Mouse (Mus musculus) CD4-positive helper T cell, adult 2 months (primary cell): ENCODE results near the gene Samd11.

ENCODE experiments used
- DNase-seq: peaks from one replicate; pipeline ENCODE4 v3.0.0-alpha.2; 2012; ENCODE audit warnings: low read depth, missing footprints, low spot score

Gene Samd11

DNA sequence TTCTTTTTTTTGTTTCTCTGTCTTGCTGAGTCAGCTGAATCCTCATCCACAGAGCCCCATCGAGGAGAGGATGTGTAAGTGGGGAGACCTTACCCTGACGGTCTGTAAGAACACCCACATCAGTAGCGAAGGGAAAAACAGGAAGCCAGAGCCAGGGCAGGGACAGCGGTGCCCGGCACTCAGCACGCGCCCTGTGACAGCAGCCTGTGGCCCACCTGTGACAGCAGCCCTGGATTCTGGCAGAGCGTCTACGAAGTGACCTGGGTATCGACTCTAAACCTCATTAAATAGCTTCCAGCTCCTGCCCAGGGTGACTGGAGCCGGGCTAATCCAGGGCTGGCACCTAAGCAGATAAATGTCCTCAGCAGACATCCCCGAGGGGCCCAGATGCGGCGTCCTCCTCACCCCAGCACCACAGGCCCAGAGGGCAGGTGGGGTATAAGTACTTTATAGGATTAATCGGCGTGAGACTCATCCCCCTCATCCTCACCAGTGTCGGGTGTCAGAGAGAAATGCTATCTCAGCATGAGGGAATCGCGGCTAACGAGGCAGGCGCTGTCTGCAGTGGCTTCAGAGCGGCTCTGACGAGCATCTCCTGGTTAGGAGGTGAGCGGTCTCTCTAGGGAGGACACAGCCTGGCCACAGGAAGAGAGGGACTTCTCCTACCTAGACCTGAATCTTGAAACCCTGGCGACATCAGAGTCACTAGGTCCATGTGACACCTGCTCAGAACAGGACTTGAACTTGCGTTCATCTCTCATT, at the start of gene Samd11:
Gene Samd11 (minus strand): TSS at position 580 of the 762 bp plus-strand sequence.
- DNase-seq, result peak; percentile 63

DNA sequence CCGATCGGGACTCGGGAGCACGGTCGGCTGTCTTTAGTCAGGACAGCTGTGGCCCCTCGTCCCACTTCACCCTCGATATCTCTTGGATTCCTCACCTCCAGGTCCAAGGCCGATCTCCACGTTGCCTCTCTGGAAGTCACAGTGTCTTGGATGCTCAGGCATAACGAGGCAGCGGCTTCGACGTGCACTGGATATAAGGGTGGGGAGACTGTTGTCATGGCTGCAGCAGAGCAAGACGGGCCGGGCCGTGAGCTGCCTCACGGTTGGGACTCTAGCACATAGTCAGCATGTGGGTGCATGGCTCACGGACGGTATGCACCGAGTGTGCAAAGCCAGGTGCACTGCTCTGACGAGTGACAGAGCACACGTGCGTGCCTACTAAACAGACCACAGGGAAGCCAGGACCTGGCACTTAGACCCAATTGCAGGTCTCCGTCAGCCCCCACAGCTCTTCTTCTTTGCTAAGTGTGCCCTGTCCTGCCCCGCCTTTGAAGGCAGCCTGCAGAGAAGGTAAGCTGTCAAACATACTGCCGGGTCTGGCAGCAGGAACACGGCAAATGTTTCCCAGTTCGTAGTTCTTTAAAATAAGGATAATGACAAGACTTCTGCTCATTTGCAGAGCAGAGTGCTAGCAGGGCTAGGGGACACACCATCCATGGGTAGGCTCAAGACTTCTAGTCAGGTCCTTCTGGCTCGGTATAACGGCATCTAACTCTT, 938 bp downstream of the Samd11 start:
- DNase-seq, result peak; percentile 52

DNA sequence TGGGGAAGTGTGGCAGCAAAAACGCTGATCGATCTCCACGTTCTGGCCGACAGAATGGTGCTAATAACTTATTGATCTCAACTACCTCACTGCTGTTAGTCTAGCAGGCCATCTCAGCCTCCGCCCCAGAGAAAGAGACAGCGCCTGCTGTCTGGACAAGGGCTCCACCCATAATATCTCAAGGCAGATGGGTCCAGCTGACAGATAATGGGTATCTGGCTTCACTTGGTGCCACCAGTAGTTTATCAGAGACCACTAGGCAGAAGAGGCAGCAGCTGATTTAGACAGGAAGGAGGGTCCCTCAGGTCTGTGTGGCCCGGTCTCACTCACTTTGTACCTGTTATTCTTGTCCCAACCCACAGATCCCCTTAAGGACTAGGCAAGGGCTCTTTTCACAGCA, 2.4 kb downstream of the Samd11 start:
- no peak for DNase-seq

DNA sequence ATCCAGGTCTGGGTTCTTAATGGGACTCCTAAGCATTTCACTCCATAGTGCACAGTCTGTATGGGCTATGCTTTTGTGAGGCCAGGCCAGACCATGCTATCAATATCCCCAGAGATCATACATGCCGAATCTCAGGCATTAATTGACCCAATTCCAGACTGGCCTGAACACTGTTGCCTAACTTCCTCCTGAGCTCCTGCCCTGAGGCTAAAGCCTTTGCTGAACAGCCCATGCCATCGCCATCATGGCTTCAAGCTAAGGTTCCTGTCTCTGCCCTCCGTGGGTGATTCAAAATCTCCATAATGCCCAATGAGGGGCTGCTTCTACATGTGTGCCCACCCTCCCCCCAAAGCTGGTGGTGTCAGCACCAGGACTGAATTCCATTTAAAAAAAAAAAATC, 2.8 kb downstream of the Samd11 start:
- no peak for DNase-seq

DNA sequence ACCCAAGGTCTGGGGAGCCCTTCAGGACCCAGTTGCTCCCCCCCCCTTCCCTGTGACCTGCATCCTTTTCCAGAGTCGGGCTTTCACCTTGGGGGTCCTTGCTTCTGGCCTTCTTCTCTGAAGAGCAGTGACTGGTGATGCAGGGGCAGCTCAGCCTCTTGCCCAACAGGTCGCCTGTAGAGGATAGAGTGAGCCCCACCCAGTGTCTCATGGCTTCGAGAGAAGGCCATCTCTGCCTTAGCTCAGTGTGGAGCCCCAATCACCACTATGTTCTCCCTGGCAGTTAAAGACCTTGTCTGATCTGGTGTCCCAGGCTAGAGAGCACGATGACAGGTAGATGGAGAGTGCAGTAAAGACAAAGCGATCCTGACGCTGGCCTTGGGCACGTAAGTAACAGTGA, 3.3 kb downstream of the Samd11 start:
- no peak for DNase-seq

DNA sequence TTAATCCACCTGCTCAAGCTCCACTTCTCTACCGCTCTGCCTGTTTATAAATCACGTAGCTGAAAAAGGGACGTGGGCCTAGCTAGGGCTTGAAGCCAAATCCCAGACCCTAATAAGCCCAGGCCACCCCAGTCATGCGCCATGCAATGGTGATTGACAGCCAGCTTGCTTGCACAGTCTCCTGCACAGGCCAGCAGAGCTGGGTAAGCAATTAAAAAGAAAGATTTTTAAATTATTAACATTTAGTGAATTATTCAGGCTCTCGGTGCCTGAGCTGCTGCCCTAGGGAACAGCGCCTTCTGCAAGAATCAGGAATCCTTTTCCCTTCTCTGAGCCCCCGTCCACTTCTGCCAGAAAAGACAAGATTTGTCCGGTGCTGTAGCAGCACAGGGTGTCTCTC, 4.4 kb downstream of the Samd11 start:
- no peak for DNase-seq

DNA sequence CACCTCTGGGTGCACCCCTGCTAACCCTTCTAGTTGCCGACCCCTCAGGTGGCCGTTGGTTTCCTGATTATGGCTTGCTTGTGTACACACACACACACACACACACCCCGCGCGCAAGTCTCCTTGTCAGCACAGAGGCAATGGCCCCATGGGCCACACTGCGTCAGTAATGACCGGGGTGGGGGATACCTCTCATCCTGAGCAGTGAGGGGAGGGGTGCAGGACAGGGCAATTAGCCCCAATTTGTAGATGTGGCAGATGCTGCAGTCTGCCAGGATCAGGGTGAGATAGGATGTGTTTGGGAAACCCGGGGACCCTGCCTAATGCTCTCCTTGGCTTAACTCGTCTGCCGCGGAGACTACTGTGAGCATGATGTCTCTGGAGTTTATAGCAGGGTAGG, 5.9 kb downstream of the Samd11 start:
- DNase-seq, result no peak

DNA sequence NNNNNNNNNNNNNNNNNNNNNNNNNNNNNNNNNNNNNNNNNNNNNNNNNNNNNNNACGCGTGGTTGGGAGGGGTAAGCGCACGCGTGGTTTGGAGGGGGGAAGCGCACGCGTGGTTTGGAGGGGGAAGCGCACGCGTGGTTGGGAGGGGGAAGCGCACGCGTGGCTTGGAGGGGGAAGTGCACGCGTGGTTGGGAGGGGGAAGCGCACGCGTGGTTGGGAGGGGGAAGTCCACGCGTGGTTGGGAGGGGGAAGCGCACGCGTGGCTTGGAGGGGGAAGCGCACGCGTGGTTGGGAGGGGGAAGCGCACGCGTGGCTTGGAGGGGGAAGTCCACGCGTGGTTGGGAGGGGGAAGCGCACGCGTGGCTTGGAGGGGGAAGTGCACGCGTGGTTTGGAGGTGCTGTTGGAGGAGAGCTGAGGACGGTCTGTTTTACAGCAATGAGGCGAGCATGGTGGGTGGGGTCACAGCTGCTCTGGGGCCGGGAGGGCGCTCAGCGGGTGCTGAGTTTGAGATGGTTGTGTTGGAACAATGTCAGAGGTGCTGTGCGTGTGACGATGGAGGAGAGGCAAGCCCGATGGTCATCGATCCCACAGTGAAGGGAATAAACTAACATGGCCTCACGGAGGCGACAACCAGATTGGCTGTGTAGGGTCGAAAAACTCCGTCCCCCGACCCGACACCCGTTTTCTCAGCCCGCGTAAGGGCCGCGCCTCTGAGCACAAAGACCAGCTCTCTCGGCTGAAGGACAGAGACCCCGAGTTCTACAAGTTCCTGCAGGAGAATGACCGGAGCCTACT, 18.6 kb downstream of the Samd11 start:
- DNase-seq, result peak; percentile 40

DNA sequence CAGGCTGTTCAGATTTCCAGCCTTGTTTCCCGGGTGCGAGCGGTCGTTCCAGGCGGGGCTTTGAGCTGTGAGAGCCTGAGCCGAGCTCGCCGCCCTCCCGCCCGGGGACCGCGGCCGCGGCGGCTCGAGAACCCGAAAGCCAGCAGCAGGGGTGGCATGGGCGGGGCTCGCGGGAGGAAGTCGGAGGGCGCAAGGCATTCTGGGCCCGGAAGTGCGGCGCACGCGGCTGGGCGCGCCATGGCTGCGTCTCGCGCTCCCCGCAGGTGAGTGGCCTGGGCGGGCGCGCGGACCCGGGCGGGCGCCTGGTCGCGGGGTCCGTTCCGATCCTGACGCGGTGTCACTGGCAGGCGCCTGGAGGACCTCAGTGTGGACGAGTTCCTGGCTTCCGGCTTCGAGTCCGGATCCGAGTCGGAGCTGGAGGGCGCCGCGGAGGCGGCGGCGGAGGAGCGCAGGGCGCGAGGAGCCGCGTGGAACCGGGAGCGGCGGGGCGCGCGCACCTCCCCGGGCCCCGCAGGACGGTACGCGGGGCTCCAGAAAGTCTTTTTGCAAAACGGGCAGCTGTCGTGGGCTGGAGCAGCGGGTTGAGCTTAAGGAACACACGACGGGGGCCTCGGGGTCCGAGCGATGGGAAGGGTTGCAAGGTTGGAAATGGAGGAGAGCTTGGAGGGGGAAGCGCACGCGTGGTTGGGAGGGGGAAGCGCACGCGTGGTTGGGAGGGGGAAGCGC, 19.5 kb downstream of the Samd11 start, which contains the start of gene Noc2l:
Gene Noc2l (plus strand): TSS at position 203 of the 726 bp plus-strand sequence.
- peak; percentile 94 for DNase-seq

DNA sequence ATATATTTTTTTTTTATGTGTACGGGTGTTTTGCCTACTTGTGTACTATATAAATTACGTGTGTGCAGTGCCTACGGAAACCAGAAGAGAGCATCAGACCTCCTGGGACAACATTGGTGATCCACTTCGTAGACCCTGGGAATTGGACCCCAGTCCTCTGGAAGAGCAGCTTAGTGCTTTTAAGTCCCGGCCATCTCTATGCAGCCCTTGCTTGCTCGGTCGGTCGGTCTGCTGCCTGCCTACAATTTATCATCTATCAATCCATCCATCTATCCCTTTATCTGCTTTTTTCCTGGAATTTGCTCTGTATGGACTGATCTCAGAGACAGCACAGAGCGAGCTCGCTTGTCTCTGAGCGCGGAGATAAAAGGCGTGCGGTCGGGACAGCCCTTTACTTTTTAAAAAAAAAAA, 20.1 kb downstream of the Samd11 start:
- no peak for DNase-seq

DNA sequence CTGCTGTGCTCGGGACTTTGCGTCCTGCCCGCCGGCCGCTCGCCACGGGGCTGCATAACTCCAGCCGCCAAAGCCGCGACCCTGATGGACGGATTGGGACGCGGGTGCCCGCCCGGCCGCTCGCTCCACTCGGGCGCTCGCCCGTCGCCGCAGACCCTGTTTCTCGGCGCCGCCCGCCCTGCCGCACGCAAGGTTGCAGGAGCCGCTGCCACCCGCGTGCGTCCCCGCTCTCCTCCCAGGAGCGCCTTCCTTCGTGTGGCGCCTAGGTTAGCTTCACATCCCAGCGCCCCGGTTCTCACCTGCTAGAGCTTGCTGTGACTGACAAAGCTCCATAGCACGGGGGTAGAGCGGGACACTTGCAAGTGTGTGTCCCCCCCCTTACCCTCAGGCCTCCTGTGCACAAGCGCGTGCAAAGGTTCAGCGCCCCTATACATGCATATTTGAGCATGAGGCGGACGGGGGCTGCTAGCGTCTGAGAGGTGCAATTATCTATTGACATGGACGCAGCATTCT, 20.7 kb downstream of the Samd11 start, which contains the start of gene Plekhn1:
Gene Plekhn1 (minus strand): TSS at position 157 of the 513 bp plus-strand sequence.
- DNase-seq, result peak; percentile 77

DNA sequence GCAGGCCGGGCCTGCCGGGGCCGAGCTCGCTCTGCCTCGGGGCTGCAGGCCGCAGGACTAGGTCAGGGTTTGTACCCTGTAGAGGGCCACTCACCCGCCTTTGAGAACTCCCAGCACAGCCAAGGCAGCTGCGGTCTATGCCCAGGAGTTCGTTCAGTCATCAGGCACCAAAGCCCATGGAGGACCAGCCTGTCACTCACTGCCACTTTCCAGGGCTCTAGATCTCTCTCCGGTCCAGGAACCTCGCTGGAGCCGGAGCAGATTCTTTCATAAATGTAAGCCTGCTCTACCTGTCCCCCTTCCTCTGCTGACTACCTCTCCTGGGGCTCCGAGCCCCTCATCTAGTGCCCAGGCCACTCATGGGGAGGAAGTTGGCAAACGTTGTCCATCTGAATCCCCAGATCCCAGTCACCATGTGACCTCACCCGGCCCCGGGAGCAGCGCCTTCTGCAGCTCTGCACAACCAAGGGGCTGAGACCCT, 21.4 kb downstream of the Samd11 start:
- no peak for DNase-seq

DNA sequence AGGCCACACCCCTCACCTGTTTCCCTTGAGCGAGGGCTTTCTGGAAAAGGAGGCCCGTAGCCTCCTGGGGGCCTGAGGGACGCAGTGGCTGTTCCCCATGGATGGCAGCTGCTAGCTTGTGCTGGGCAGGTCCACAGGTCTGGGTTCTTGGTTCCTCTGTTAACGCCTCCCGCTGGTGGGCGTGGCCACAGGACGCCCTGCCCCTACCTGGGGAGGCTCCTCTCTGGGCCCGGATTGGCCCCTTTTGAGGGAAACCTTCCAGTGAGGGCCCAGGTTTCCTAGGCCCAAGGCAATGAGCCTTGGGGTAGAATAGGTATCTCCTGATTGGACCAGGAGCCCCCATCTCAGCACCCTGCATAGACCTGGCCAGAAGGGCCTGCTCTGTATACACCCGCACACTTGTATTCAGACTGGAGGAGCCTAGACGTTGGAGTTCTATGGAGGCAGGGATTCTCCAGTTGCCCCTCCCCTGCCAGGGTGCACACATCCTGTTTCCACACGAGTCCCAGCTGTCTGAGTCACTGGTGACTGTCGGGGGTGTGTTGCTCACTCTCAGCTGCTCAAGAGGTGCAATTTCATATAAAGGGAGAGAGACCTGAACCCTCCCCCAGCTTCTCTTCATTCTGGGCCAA, 26.9 kb downstream of the Samd11 start:
- no peak for DNase-seq

DNA sequence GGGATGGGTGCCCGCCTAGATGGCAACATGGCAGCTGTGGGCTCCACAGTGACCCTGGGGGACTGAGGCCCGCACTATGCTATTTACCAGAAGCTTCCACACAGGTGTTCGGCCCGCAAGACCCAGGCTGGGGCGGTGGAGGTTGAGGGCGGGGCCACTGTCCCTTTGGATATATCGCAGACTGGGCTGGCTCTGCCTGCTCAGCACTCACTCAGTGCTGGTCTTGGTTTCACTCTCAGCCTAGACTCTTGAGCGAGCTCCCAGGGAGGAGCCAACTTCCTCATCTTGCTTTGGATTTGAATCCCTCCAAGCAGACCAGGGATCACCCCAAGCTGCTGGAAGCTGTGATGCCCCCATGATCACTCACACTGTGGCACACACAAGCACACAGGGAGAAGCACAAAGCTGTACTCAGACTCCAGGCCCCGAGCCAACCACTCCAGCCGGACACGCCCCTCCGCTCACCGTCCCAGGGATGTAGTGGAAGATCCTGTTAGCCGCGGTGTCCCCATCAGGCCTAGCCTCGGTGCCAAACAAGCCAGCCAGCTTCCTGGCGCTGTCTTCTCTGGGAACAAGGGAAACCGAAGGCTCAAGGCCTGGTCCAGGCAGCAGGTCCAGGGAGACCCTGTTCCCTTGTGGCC, 27.6 kb downstream of the Samd11 start:
- DNase-seq, result no peak

DNA sequence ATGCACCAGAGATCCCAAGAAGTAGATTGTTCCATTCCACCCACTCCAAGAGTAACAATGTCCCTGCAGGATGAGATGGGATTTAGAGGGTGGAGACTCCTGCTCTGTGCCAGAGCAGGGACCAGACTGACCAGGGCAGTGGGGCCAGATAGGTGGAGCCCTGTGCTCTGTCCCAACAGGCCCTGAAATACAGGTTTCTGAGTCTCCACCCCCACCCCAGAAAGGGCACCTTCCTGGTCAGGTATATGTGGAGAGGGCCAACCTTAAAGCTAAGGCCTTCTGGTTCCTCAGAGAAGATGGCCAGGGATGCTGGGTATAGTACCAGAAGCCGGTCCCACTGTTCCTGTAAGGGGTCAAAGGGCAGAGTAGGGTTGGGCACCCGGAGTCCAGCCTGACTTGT, 31.2 kb downstream of the Samd11 start:
- DNase-seq, result no peak

DNA sequence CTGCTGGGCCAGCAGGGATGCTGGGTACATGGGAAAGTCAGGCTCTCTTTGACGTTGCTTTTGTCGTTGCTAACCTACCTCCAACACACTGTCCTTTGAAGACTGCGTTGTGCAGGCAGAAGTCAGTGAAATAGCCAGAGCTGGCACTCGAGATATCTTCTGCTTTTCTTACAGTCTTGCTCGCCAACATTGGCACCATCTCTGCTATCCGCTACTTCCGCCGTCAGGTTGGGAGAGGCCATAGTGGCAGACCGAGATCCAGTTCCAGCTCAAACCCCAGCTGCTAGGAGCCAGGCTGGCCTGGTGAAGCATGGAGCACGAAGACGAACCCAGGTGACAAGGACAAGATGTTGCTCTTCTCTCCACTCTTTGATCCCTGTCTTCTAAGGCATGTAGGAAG, 35.5 kb downstream of the Samd11 start:
- DNase-seq, result no peak

DNA sequence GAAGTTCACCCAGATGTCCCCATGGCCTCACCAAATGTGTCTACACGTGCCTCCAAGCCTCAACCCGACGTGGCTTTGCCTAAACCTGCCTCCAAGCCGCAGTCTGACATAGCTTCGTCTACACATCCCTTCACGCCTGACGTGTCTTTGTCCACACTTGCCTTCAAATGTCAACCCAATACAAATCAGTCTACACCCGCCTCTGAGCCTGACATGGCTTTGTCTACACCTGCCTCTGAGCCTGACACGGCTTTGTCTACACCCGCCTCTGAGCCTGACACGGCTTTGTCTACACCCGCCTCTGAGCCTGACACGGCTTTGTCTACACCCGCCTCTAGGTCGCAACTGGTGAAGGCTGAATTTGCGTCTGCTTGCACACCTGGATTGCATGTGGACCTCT, 37.6 kb downstream of the Samd11 start:
- DNase-seq, result no peak

DNA sequence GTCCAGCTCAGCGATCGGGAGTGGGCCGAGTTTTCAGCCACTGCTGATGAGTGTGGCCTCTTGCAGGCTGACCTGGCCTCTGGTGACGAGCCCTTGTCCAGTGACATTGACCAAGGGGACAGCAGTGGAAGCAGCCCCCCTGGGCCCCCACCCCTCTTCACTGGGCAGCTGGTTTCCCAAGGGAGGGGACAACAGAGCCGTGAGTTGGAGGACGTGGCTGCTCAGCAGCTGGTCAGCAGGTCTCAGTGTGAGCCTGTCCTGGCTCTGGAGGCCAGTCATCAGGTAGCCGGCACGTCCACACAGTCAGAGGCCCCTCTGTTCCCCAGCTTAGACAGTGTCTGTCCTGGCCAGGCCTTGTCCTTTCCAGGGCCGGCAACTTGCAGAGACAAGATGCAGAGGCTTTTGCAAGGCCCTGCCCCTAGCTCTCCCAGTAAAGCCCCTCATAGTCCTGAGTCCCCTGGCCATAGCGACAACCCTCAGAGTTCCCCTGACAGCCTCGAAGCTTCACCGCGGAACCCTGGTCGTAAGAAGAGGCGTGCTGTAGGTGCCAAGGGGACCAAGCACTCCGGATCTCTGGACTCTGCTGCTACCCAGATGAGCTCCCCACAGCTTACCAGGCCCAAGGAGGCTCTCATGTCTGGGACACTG, 38.3 kb downstream of the Samd11 start:
- DNase-seq, result no peak

DNA sequence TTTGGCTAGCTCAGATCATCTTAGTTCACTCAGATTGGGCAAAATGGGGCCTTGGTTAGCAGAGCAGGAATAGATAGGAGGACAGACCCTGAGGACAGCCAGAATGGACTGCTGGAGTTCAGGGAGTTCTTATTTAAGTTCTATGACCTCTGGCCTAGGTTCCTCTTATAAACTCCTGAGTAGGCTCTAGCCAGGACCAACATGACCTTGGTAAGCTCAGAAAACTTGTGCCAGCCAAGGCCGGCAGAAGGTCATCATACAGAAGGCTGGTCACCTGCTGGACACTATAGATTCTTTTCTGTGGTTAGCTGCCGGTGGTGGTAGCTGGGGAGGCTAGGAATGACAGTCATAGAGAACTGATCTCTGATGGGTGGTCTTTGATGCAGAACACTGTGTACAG, 39.3 kb downstream of the Samd11 start:
- DNase-seq, result no peak

DNA sequence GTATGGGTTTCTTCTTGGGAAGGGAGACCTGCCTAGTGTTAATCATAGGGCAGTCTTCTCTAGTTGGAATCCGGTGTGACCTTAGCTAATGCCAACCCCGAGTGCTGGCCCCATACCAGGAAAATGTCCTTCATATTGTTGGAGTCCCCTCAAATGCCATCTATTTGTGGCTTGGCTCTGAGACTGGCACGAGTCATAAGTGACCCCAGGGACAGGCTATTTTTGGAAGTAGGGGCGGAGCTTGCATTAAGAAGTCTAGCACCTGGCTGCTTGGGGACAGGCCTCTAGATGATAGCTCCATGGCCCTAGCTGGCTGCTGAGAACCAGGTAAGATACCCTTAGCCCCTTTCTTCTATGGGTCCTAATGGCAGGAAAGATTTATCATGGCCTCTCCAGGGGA, 39.8 kb downstream of the Samd11 start, which contains the start of gene Perm1:
Gene Perm1 (plus strand): TSS at position 220 of the 400 bp plus-strand sequence.
- no peak for DNase-seq
